Mouse (Mus musculus) Patski (cell line): ENCODE measurements at regions not wholly inside any gene's neighbourhood (a gene's known extent, or its start where the extent isn't known, plus 50 kb on each side); places are given as distances from the start of the nearest gene placed in this dataset.
A peak's percentile ranks its signal among the peaks of the same experiment; 100 is the strongest.

Experiments
- ATAC-seq: fragments of 100-300 bp; one replicate; pipeline ENCODE4 v1.8.0; 2021
- CTCF ChIA-PET: fragments of 350-600 bp; sonication (Branson Sonifier 250); formaldehyde crosslinking; loops from one replicate; lab custom pipeline; 2022; ENCODE audit warnings: inconsistent platforms; lab: Charles Lee
- POLR2A ChIA-PET: fragments of 350-600 bp; sonication (Branson Sonifier 250); formaldehyde crosslinking; loops from one replicate; lab custom pipeline; 2022; ENCODE audit warnings: antibody characterized with exemption, inconsistent platforms; lab: Charles Lee
- DNase-seq: peaks from one replicate; pipeline ENCODE4 v3.0.0-alpha.2; 2011; ENCODE audit warnings: low read depth, low spot score
- H3K27me3 ChIP-seq: fragments of 371-371 bp; one replicate; pipeline ENCODE4 v1.5.1; 2021
- CTCF ChIP-seq: fragments of 100-300 bp; IDR thresholded peaks from one replicate; pipeline ENCODE4 v1.5.1; 2021
- in situ Hi-C: fragments of 300-500 bp; cut with MboI; formaldehyde crosslinking; loops from 3 replicates; pipeline ENCODE4 v1.11.1; 2018; ENCODE audit warnings: low pct_unique_long_range_greater_than_20kb, mixed read lengths

DNA sequence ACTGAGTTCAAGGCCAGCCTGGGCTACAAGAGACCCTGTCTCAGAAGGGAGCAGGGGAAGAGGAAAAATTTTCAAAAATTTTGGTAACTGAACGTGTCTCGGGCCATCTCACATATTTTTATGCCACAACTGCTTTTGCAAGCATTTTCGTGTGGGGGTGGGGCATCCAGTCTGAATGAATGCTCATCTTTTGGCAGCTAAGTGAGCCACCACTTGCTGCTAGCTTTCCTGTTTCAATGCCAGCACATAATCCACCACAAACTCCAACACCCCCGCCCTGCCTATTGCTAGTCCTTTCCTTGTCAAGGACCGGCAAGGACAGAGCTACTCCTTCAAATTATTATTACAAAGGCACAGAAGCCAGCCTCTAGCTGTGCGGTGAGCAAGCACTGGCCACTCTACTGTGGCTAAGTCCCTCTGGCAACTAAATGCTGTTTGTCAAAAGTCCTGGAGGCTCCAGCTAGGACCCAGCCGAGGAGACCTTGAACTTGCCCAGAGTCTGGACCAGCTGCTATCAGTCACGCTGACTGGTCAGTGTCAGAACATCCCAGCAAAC, 148.0 kb downstream of the 2410131K14Rik start:
- TF ChIP-seq CTCF: no peak
- in situ Hi-C loops: no loop called here
- DNase-seq (no peak), ATAC-seq (no peak)
- no peaks in the 10 kb centered on the region for H3K27me3 ChIP-seq
- POLR2A ChIA-PET: no interaction called here
- CTCF ChIA-PET: no interaction called here

DNA sequence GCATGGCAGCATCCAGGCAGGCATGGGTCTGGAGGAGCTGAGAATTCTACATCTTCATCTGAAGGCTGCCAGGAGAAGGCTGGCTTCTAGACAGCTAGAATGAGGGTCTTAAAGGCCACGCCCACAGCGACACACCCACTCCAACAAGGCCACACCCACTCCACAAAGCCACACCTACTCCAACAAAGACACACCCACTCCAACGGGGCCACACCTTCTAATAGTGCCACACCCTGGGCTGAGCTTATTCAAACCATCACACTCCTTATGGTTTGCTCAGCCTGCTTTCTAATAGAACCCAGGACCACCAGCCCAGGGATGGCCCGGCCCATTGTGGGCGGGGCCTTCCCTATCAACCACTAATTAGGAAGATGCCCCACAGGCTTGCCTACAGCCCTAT, 149.0 kb downstream of the 2410131K14Rik start:
- H3K27me3 ChIP-seq: no peaks in the 10 kb centered on the region
- ChIA-PET POLR2A (no interaction called here), CTCF (no interaction called here)
- ATAC-seq (no peak), DNase-seq (no peak)
- in situ Hi-C loops: no loop called here
- no peak for TF ChIP-seq CTCF

DNA sequence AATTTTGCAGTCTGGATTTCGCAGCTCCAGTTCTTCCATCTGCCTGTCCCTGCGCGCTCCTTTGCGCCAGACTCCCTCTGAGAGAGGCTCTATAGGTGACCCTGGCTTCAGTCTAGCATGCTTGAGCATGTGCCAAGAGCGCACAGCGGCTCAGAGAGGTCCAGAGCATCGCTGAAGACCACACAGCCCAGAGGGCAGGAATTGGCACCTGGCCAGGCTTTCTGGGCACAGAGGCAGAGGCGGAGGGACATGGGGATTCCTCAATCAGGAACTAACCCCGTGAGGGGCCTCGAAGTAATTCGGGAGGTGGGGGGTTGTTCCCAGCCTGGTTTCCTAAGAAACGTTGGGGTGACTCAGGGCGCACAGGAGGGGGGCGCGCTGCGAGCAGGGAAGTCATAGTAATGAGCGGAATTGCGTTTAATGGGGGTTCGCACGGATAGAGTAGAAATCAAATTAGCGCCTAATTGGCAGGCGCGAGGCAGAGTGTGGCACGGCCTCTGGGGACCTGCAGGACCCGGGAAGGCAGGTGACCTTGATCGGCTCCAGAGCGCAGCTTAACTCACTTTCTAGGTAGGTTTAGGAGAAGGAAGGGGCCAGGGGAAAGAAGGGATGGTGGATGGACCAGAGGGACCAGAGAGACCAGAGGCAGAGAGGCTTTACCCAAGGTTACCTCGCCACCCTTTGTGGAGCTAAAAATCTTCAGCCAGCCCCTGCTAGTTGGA, 151.1 kb downstream of the 2410131K14Rik start:
- POLR2A ChIA-PET: no interaction called here
- ATAC-seq (no peak), DNase-seq (no peak)
- no peak for TF ChIP-seq CTCF
- no peaks in the 10 kb centered on the region for H3K27me3 ChIP-seq
- CTCF ChIA-PET: no interaction called here
- in situ Hi-C loops: no loop called here

DNA sequence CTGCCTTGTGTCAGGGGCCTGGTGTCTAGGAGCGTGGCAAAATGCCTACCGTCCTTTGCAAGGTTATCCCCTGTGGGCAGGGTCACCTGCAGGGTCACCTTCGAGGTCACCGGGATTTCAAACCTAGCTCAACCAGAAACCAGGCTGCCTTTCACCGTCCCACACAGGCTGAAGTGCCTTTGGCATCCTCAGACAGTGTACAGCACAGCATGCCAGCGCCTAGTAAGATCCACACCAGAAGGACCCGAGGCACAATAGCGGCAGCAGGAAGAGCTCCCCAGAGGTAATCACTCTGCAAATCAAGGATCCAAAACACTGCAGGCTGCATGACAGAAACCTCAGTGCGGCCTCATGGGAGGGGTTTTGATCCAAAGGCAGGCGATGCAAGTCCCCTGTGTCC, 155.9 kb downstream of the 2410131K14Rik start:
- DNase-seq (no peak), ATAC-seq (no peak)
- TF ChIP-seq CTCF: no peak
- ChIA-PET CTCF (no interaction called here), POLR2A (interaction anchor here (0.6 kb wide), 1 partner anchor 9 kb away, joined by 3 read pairs; no protein-coding TSS in a partner anchor)
- H3K27me3 ChIP-seq: no peaks in the 10 kb centered on the region
- in situ Hi-C loops: no loop called here

DNA sequence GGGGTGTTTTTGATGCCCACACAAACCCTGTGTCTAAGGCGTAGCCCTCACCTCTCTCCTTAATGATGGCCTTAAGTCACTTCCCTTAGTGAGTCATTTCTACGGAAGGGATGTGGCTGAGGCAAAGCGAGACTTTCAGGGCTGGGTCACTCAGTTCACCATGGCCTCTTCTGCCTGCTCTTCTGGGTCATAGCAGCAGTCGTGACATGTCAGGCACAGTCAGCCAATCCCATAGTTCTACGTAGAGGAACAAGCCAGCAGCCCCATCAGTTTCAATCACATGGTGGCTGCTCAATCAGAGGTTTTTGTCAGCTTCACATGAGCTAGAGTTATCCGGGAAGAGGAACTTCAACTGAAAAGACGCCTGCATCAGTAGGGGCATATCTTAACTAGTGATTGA, 156.1 kb upstream of the Med13l start:
- no peak for ATAC-seq
- ChIA-PET POLR2A (no interaction called here), CTCF (no interaction called here)
- DNase-seq: no peak
- no peak for TF ChIP-seq CTCF
- in situ Hi-C loops: no loop called here
- H3K27me3 ChIP-seq: no peaks in the 10 kb centered on the region

DNA sequence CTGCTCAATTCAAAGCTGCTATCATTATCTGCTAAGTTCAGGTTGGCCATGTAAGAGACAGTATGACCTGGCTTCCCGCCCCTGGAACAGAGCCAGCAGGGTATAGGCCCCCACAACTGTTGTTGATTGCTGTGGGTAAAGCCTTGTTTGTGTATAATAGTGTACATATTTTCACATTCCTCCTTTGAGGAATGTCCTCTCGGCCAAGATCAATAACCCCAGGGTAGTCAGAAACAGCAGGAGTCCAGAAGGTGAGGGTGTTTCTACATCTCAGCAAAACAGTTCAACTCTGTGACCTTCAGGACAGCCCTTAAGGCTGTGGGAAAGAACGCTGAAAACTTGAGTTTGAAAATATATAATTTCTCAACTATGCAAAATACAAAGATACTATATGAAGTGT, 155.1 kb upstream of the Med13l start:
- no peak for ATAC-seq
- TF ChIP-seq CTCF: no peak
- in situ Hi-C loops: no loop called here
- DNase-seq: no peak
- ChIA-PET POLR2A (no interaction called here), CTCF (no interaction called here)
- H3K27me3 ChIP-seq: no peaks in the 10 kb centered on the region

DNA sequence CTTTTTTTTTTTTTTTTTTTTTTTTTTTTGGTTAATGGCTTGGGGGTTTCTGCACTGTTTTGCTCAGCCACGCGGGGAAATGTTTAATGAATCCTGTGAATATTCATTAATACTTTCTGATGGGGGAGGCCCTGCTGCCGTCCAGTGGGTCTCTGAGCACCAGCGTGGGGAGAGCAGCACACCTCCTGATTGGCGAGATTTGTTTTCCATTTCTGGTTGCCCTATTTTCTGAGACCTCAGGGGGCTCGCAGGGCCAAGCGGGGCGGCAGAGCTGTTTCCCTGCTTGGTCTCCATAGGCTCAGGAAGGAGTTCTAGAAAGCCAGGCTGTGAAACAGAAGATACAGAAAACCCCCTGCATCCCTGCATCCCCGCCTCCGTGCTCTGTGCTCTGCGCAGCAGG, 153.0 kb upstream of the Med13l start:
- POLR2A ChIA-PET: no interaction called here
- H3K27me3 ChIP-seq: no peaks in the 10 kb centered on the region
- DNase-seq: no peak
- TF ChIP-seq CTCF: no peak
- ATAC-seq: no peak
- CTCF ChIA-PET: no interaction called here
- in situ Hi-C loops: no loop called here

DNA sequence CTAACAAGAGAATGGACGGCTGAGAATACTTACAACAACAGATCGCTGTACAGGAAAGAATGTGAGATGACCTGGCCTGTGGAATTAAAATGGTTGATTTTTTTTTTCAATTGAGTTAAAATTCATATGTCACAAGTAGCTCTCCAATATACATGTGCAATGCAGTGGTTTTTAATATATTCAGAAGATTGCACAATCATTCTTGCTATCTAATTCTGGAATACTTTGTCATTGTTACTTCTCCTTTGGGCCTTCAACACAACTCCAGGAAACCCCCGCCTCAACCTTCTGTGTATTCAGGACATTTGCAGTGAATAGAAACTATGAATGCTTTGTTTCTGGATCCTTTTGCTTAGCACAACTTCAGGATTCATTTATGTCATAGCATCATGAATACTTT, 152.5 kb upstream of the Med13l start:
- CTCF ChIA-PET: no interaction called here
- H3K27me3 ChIP-seq: no peaks in the 10 kb centered on the region
- TF ChIP-seq CTCF: no peak
- ATAC-seq: no peak
- in situ Hi-C loops: no loop called here
- POLR2A ChIA-PET: interaction anchor here (0.6 kb wide), 1 partner anchor 12 kb away, joined by 4 read pairs; no protein-coding TSS in a partner anchor
- DNase-seq: no peak

DNA sequence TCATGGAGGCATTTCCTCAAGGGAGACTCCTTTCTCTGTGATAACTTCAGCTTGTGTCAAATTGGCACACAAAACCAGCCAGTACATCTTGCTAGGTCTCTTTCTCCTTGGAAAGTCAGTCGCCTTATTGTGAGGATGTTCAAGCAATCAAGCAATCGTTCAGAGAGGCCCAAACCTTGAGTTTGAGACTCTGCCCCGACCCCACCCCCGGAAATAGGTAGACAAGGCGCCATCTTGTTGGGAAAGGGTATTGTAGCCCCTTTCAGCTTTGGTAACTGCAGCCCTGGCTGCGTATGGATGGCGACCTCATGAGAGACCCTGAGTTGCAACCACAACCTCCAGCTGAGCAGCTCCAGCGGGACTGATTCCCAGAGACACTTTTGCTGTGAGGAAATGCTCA, 151.7 kb upstream of the Med13l start:
- no peak for ATAC-seq
- in situ Hi-C loops: no loop called here
- TF ChIP-seq CTCF: no peak
- CTCF ChIA-PET: no interaction called here
- no peaks in the 10 kb centered on the region for H3K27me3 ChIP-seq
- POLR2A ChIA-PET: interaction anchor here (0.6 kb wide), 1 partner anchor 34 kb away, joined by 3 read pairs; no protein-coding TSS in a partner anchor
- DNase-seq: no peak

DNA sequence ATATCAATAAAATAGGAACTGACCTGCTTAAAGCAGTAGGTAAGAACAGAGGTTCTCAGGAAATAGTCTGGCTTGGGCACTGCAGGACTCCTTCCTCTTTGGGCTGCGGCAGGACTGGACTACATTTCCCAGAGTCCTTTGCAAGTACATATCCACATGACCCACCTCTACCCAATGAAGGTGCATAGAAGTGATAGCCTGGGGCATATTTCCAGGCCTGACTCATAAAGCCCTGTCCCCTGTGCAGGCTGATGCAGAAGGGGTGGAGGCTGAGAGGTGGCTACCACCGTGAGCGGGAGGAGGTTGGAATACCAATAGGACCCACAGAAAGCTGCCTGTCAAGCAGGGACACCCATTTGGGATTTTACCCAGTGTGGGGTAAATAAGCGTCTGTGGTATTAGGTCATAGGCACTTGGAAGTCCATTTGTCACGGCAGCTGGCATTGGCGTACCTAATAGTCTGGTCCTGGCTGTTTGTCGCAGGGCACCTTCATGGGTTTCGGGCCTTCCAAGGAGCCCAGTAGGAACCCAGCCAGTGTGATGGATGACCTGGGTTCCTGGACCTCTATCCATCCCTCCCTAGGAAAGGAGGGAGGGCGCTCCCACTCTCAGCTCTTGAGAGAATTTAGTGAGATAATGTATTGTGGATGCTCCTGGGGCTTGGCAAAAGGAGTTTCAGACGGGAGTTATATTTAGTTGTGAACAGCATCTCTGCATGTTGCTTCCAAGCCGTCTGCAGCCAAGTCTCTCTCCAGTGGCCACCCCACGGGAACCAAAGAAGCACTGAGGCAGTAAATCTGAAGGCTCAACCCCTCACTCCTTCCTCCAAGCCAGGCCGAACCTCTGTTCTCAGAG, 146.8 kb upstream of the Med13l start:
- DNase-seq (peak; percentile 99), ATAC-seq (peak; percentile 98)
- in situ Hi-C loops: no loop called here
- no peak for TF ChIP-seq CTCF
- ChIA-PET POLR2A (no interaction called here), CTCF (no interaction called here)
- no peaks in the 10 kb centered on the region for H3K27me3 ChIP-seq
